Mouse (Mus musculus) C2C12 (cell line): ENCODE measurements around the gene Zkscan17. TPM values are rescaled to one million over a fixed set of nuclear protein-coding genes. Genes with fewer than 3 reads are reported as not detected.

Experiments used
- H3K27me3 ChIP-seq: one replicate; pipeline ENCODE4 v1.6.1; 2011; ENCODE audit not compliant: control insufficient read depth, insufficient read depth, insufficient read length
- H3K36me3 ChIP-seq: one replicate; pipeline ENCODE4 v1.6.1; 2011; ENCODE audit not compliant: control insufficient read depth, insufficient read depth
- H3K4me3 ChIP-seq: one replicate; pipeline ENCODE4 v1.5.1; 2011; ENCODE audit warnings: mild to moderate bottlenecking, control low read depth; ENCODE audit not compliant: poor library complexity, insufficient read depth, severe bottlenecking
- H3K79me2 ChIP-seq: one replicate; pipeline ENCODE4 v1.6.1; 2011; ENCODE audit not compliant: control insufficient read depth, insufficient read depth
- H3K79me3 ChIP-seq: one replicate; pipeline ENCODE4 v1.6.1; 2011; ENCODE audit warnings: low read depth, control low read depth
- H3ac ChIP-seq: one replicate; pipeline ENCODE3; 2011; ENCODE audit warnings: low read depth; ENCODE audit not compliant: control insufficient read depth, insufficient read length
- CEBPB ChIP-seq: IDR thresholded peaks from one replicate; pipeline ENCODE4 v1.6.1; 2011; ENCODE audit warnings: low read depth, mild to moderate bottlenecking, control low read depth, moderate library complexity
- CTCF ChIP-seq: IDR thresholded peaks from one replicate; pipeline ENCODE4 v1.5.1; 2011; ENCODE audit not compliant: control insufficient read depth, insufficient read depth, insufficient read length
- FOSL1 ChIP-seq: IDR thresholded peaks from one replicate; pipeline ENCODE4 v1.8.0; 2011; ENCODE audit warnings: mild to moderate bottlenecking, low read length; ENCODE audit not compliant: poor library complexity, insufficient read depth, severe bottlenecking
- MAX ChIP-seq: IDR thresholded peaks from one replicate; pipeline ENCODE4 v1.6.1; 2011; ENCODE audit warnings: mild to moderate bottlenecking, control low read depth
- MYOD1 ChIP-seq: IDR thresholded peaks from one replicate; pipeline ENCODE4 v1.6.1; 2011; ENCODE audit warnings: low read depth; ENCODE audit not compliant: control insufficient read depth, insufficient read length
- MYOG ChIP-seq: IDR thresholded peaks from one replicate; pipeline ENCODE4 v1.6.1; 2011; ENCODE audit not compliant: control insufficient read depth, insufficient read length; ENCODE audit errors: extremely low read depth
- USF1 ChIP-seq: IDR thresholded peaks from one replicate; pipeline ENCODE4 v1.6.1; 2011; ENCODE audit warnings: low read depth, mild to moderate bottlenecking, control low read depth, moderate library complexity
- polyA plus RNA-seq: library from polyadenylated mRNA; unstranded; fragments of >200 nt; fragmentation: generic; extraction: Trizol; gene quantifications from one replicate; pipeline ENCODE4 v1.2.1, GENCODE M21; 2012; ENCODE audit warnings: missing spikeins

Zkscan17 gene
- polyA plus RNA-seq, 1 experiment = 21.5 TPM

- Histone ChIP-seq H3ac (no peak within 1 kb of the TSS), H3K4me3 (no peak within 1 kb of the TSS), H3K79me2 (no peaks in the 10 kb centered on the region), H3K36me3 (no peaks in the 10 kb centered on the region), H3K27me3 (no peaks in the 10 kb centered on the region), H3K79me3 (no peaks in the 10 kb centered on the region)
- TF ChIP-seq FOSL1 (no peak), CTCF (no peak), MYOD1 (no peak), USF1 (no peak), MAX (no peak)
Measured at GRCm38 (mm10) chr11:59541324-59541723, 14.8 kb upstream of the Zkscan17 start, which contains the start of gene Nlrp3. Gene Nlrp3 (plus strand): TSS chr11:59541568.

- no peaks in the 10 kb centered on the region for H3K27me3 ChIP-seq
- no peaks in the 10 kb centered on the region for H3K79me2 ChIP-seq
- H3K36me3 ChIP-seq = no peaks in the 10 kb centered on the region
- H3K79me3 ChIP-seq = no peaks in the 10 kb centered on the region
- TF ChIP-seq FOSL1 (no peak), CTCF (no peak), USF1 (no peak), MAX (no peak), MYOG (no peak), MYOD1 (no peak), CEBPB (no peak)
- H3K4me3 ChIP-seq = no peak overlapping the region
- H3ac ChIP-seq = no peak overlapping the region
Measured at GRCm38 (mm10) chr11:59540123-59540522, 13.6 kb upstream of the Zkscan17 start.

- TF ChIP-seq CEBPB (no peak), USF1 (no peak), CTCF (no peak), MYOD1 (no peak), MYOG (no peak), FOSL1 (no peak), MAX (no peak)
- Histone ChIP-seq H3K4me3 (no peak overlapping the region), H3K79me3 (no peaks in the 10 kb centered on the region), H3ac (no peak overlapping the region), H3K36me3 (no peaks in the 10 kb centered on the region), H3K79me2 (no peaks in the 10 kb centered on the region), H3K27me3 (no peaks in the 10 kb centered on the region)
Measured at GRCm38 (mm10) chr11:59538387-59538786, 11.8 kb upstream of the Zkscan17 start.

- Histone ChIP-seq H3K79me3 (no peaks in the 10 kb centered on the region), H3K36me3 (no peaks in the 10 kb centered on the region), H3ac (no peak overlapping the region), H3K79me2 (no peaks in the 10 kb centered on the region), H3K4me3 (no peak overlapping the region), H3K27me3 (no peaks in the 10 kb centered on the region)
- TF ChIP-seq USF1 = no peak
- TF ChIP-seq MAX = no peak
- no peak for TF ChIP-seq FOSL1
- TF ChIP-seq MYOG = no peak
- no peak for TF ChIP-seq CTCF
- TF ChIP-seq CEBPB = no peak
- TF ChIP-seq MYOD1 = no peak
Measured at GRCm38 (mm10) chr11:59537218-59538130, 10.9 kb upstream of the Zkscan17 start.

GRCm38 (mm10) chr11:59531562-59531961 lies 5.0 kb upstream of the Zkscan17 start:
- Histone ChIP-seq H3K79me2 (no peaks in the 10 kb centered on the region), H3K79me3 (no peaks in the 10 kb centered on the region), H3K27me3 (no peaks in the 10 kb centered on the region), H3K4me3 (no peak overlapping the region), H3ac (no peak overlapping the region), H3K36me3 (no peaks in the 10 kb centered on the region)
- TF ChIP-seq MYOG = no peak
- TF ChIP-seq CEBPB = no peak
- TF ChIP-seq MAX = no peak
- no peak for TF ChIP-seq FOSL1
- no peak for TF ChIP-seq MYOD1
- no peak for TF ChIP-seq CTCF
- TF ChIP-seq USF1 = no peak
